ENCODE assay signal across 8 mouse cellular contexts in the genomic region with DNA sequence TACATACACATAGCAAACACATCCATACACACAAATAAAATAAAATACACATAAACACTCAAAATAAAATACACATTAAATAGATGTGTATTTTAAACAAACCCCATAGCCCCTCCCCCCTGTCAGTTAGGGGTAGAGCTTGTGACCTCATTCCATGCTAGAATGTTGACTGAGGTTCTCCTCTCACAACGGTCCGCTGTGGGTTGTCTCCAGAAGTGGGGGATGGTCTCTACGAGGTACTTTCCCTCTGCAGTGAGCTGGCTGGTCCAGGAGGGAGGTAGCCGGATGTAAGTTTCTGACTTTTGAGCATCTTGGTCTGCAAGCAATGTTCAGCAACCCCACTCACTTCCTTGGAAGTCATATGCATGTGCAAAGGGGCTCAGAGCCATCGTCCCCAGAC. TPM values are rescaled to one million over a fixed set of nuclear protein-coding genes. Genes with fewer than 3 reads are reported as not detected.
DNase-seq lines count a peak whose midpoint lies in the region; ATAC-seq and TF ChIP-seq lines count a peak whose summit lies in the region.

Zfyve27 (plus strand) TSS at position 188 of the 400 bp plus-strand sequence.

- H3K4me2 ChIP-seq in intestine, postnatal 0 days (replicated peaks; ENCODE audit: low read depth), result no peak within 1 kb of the TSS

- no peaks in the 10 kb centered on the region for H3K9me3 ChIP-seq in intestine, postnatal 0 days (ENCODE audit: control insufficient read depth)

- TF ChIP-seq CTCF in intestine, postnatal 0 days (IDR thresholded peaks at IDR 0.05; ENCODE audit: low read depth), result no peak

- no peak within 1 kb of the TSS for H3K27ac ChIP-seq in intestine, postnatal 0 days (ENCODE audit: low read depth, low read length)

- no peak within 1 kb of the TSS for H3K4me3 ChIP-seq in intestine, postnatal 0 days (ENCODE audit: low read depth, low read length)

- DNase-seq in layer of hippocampus, adult 8-10 months (ENCODE audit: low spot score in 2 of 2), result no peak
- no peak for DNase-seq in layer of hippocampus, adult 9-10 months (ENCODE audit: low spot score)
- DNase-seq in adrenal gland, postnatal 36 days, result no peak
- DNase-seq in gastrocnemius, postnatal 4 days (ENCODE audit: low spot score in 2 of 2), result no peak
- no peak for DNase-seq in ovary, postnatal 36 days (ENCODE audit: low spot score)
- DNase-seq in frontal cortex, postnatal 10 days (ENCODE audit: low spot score in 2 of 2), result no peak

- H3K9ac ChIP-seq in intestine, postnatal 0 days (ENCODE audit: low read depth, low read length), result no peak within 1 kb of the TSS

- H3K36me3 ChIP-seq in intestine, postnatal 0 days (ENCODE audit: control insufficient read depth, insufficient read depth), result no peaks in the 10 kb centered on the region

- 0 out of 2 replicates have a peak, but pooled peaks cover 1% of the 10 kb centered on the region for H3K27me3 ChIP-seq in intestine, postnatal 0 days (replicated peaks; ENCODE audit: control insufficient read depth, insufficient read depth, low read length)

- no peak for ATAC-seq in intestine, postnatal 0 days
- no peak for ATAC-seq in monocyte, adult 5-6 weeks (replicated peaks; ENCODE audit: insufficient number of reproducible peaks, low FRiP score, low TSS enrichment, poor library complexity, severe bottlenecking)

- H3K4me1 ChIP-seq in intestine, postnatal 0 days (replicated peaks; ENCODE audit: control insufficient read depth, insufficient read depth, low read length), result 0 out of 2 replicates have a peak, but pooled peaks cover 4% of the 10 kb centered on the region

- 54% methylated on average over 5 of the region's 5 CpGs for WGBS in intestine, postnatal 0 days

RNA-seq across cellular contexts. Expression of gene Zfyve27, which starts in this region (rescaled TPM):
- total RNA-seq in layer of hippocampus, adult 8-10 months (2022), result 100 to 1,000 TPM in 2 of 4 experiments, 10 to 100 TPM in 2; 79.7 to 113 (median 98.0) TPM
- 10 to 100 TPM; 49.3 to 50.4 TPM for total RNA-seq in adrenal gland, postnatal 36 days (2021)
- total RNA-seq in gastrocnemius, postnatal 4 days (2021), result 10 to 100 TPM; 18.6 to 22.3 TPM
- polyA plus RNA-seq in intestine, postnatal 0 days (2015; fragmentation: Nextera tagmentation; extraction: Ambion mirVana), result 13.3 and 14.7 TPM in 2 replicates
- total RNA-seq in monocyte, adult 5-6 weeks (2017), result 43.3 to 59.7 TPM (median 44.3 TPM) in 3 replicates
